Mouse (Mus musculus) CH12.LX (cell line): ENCODE data around the gene Zfp423. TPM values are rescaled to one million over a fixed set of nuclear protein-coding genes. Genes with fewer than 3 reads are reported as not detected.

ENCODE experiments used
- DNase-seq: peaks from one replicate; pipeline ENCODE4 v3.0.0-alpha.2; 2013; ENCODE audit errors: extremely low read depth
- H3K27ac ChIP-seq: 2 replicates; pipeline ENCODE4 v1.5.1; 2012; ENCODE audit warnings: low read depth, mild to moderate bottlenecking, control low read depth, moderate library complexity; ENCODE audit not compliant: insufficient read depth
- H3K27me3 ChIP-seq: replicated peaks from 2 replicates; pipeline ENCODE3; 2012; ENCODE audit warnings: inconsistent platforms
- H3K36me3 ChIP-seq, 2 experiments: replicated peaks in 1 of 2; 2 replicates each; pipeline versions ENCODE3 to v1.6.1; 2012; ENCODE audit warnings: inconsistent platforms in 1 of 2, low read length in 1 of 2, mild to moderate bottlenecking in 1 of 2, mixed read lengths in 1 of 2, moderate library complexity in 1 of 2; ENCODE audit not compliant: control insufficient read depth in 1 of 2, insufficient read depth in 1 of 2
- H3K4me1 ChIP-seq, 2 experiments: 2 replicates each; pipeline ENCODE4 v1.6.1; 2012; ENCODE audit warnings: inconsistent platforms in 1 of 2, moderate library complexity in 1 of 2; ENCODE audit not compliant: insufficient read depth in 2 of 2, control insufficient read depth in 1 of 2
- H3K4me2 ChIP-seq: 2 replicates; pipeline ENCODE4 v1.6.1; 2012; ENCODE audit warnings: low read depth, mild to moderate bottlenecking, control low read depth; ENCODE audit not compliant: poor library complexity, insufficient read depth, severe bottlenecking
- H3K4me3 ChIP-seq, 3 experiments: fragments of 150-350 bp in 1 of 3; sonication (generic) in 1 of 3; replicated peaks in 1 of 3; 2 replicates each; pipeline versions ENCODE3 to v1.5.1; 2011 to 2012; ENCODE audit warnings: low read depth in 2 of 3, low read length in 2 of 3, mild to moderate bottlenecking in 2 of 3, moderate library complexity in 2 of 3, control low read depth in 1 of 3, improper control_type of control experiment in 1 of 3, inconsistent platforms in 1 of 3, mixed read lengths in 1 of 3; ENCODE audit not compliant: poor library complexity in 1 of 3
- H3K79me2 ChIP-seq: replicated peaks from 2 replicates; pipeline ENCODE4 v1.6.1; 2012; ENCODE audit warnings: mild to moderate bottlenecking, moderate library complexity; ENCODE audit not compliant: control insufficient read depth, poor library complexity, insufficient read depth, severe bottlenecking; ENCODE audit errors: extremely low read depth
- H3K9ac ChIP-seq: 2 replicates; pipeline ENCODE4 v1.6.1; 2012; ENCODE audit warnings: low read depth, mild to moderate bottlenecking, control low read depth, moderate library complexity; ENCODE audit not compliant: insufficient read depth
- H3K9me3 ChIP-seq: replicated peaks from 2 replicates; pipeline ENCODE3; 2012; ENCODE audit warnings: low read length, inconsistent platforms, mixed read lengths
- CHD1 ChIP-seq: IDR thresholded peaks from 2 replicates; pipeline ENCODE4 v1.6.1; 2012; ENCODE audit warnings: low read depth, low read length, improper control_type of control experiment, inconsistent platforms
- CTCF ChIP-seq, 2 experiments: IDR thresholded peaks in 1 of 2; conservative IDR thresholded peaks in 1 of 2; 2 replicates each; pipeline ENCODE4 v1.5.1; 2011 to 2012; ENCODE audit warnings: low read depth in 2 of 2, low read length in 2 of 2, improper control_type of control experiment in 1 of 2, inconsistent platforms in 1 of 2, mild to moderate bottlenecking in 1 of 2, moderate library complexity in 1 of 2
- E2F4 ChIP-seq: IDR thresholded peaks from 2 replicates; pipeline ENCODE4 v1.6.1; 2011; ENCODE audit warnings: low read depth, low read length, improper control_type of control experiment; ENCODE audit not compliant: insufficient replicate concordance
- EP300 ChIP-seq: IDR thresholded peaks from 2 replicates; pipeline ENCODE4 v1.6.1; 2011; ENCODE audit warnings: low read length, improper control_type of control experiment
- JUN ChIP-seq: IDR thresholded peaks from 2 replicates; pipeline ENCODE4 v1.6.1; 2011; ENCODE audit warnings: low read depth, mild to moderate bottlenecking, low read length, improper control_type of control experiment, moderate library complexity; ENCODE audit not compliant: insufficient read depth
- JUND ChIP-seq: conservative IDR thresholded peaks from 2 replicates; pipeline ENCODE4 v1.6.1; 2011; ENCODE audit warnings: low read depth, low read length, improper control_type of control experiment
- MAFK ChIP-seq: IDR thresholded peaks from 2 replicates; pipeline ENCODE4 v1.6.1; 2011; ENCODE audit warnings: low read length, improper control_type of control experiment; ENCODE audit not compliant: insufficient replicate concordance
- MAX ChIP-seq: IDR thresholded peaks from 2 replicates; pipeline ENCODE4 v1.6.1; 2011; ENCODE audit warnings: low read length, improper control_type of control experiment
- MXI1 ChIP-seq: IDR thresholded peaks from 2 replicates; pipeline ENCODE4 v1.6.1; 2011; ENCODE audit warnings: mild to moderate bottlenecking, low read depth, low read length, improper control_type of control experiment
- MYC ChIP-seq: IDR thresholded peaks from 2 replicates; pipeline ENCODE4 v1.6.1; 2011; ENCODE audit warnings: low read depth, mild to moderate bottlenecking, improper control_type of control experiment, low read length
- NRF1 ChIP-seq: IDR thresholded peaks from 2 replicates; pipeline ENCODE4 v1.6.1; 2014; ENCODE audit warnings: low read depth, mild to moderate bottlenecking, inconsistent platforms, low read length, improper control_type of control experiment, moderate library complexity
- PAX5 ChIP-seq: IDR thresholded peaks from 2 replicates; pipeline ENCODE4 v1.6.1; 2012; ENCODE audit warnings: low read length, inconsistent platforms, mixed read lengths
- SIN3A ChIP-seq: IDR thresholded peaks from 2 replicates; pipeline ENCODE4 v1.6.1; 2012; ENCODE audit warnings: low read length, improper control_type of control experiment, inconsistent platforms
- UBTF ChIP-seq: IDR thresholded peaks from 2 replicates; pipeline ENCODE4 v1.6.1; 2012; ENCODE audit warnings: low read depth, mild to moderate bottlenecking, inconsistent platforms, low read length, improper control_type of control experiment, moderate library complexity
- USF1 ChIP-seq: IDR thresholded peaks from 2 replicates; pipeline ENCODE4 v1.6.1; 2014; ENCODE audit warnings: low read depth, mild to moderate bottlenecking, inconsistent platforms, low read length, improper control_type of control experiment
- USF2 ChIP-seq: conservative IDR thresholded peaks from 2 replicates; pipeline ENCODE4 v1.6.1; 2011; ENCODE audit warnings: low read depth, low read length, improper control_type of control experiment
- ZKSCAN1 ChIP-seq: IDR thresholded peaks from 2 replicates; pipeline ENCODE4 v1.6.1; 2012; ENCODE audit warnings: low read depth, inconsistent platforms, low read length, improper control_type of control experiment, borderline replicate concordance
- dilution Hi-C: fragments of 300-500 bp; cut with MboI; formaldehyde crosslinking; loops from 2 replicates; pipeline ENCODE4 v1.14.3; 2020; ENCODE audit warnings: low sequenced_read_pairs; ENCODE audit not compliant: extremely low pct_unique_long_range_greater_than_20kb, extremely low pct_ligation_motif_present
- in situ Hi-C: fragments of 300-500 bp; cut with MboI; formaldehyde crosslinking; loops from 3 replicates; pipeline ENCODE4 v1.14.3; 2019; ENCODE audit warnings: low sequenced_read_pairs, low pct_ligation_motif_present, low pct_unique_long_range_greater_than_20kb, mixed read lengths
- polyA plus RNA-seq: library from polyadenylated mRNA; unstranded; fragments of >175 nt; gene quantifications from 2 replicates; pipeline ENCODE4 v1.2.1, GENCODE M21; 2012; ENCODE audit warnings: low read depth; ENCODE audit not compliant: insufficient read length
- total RNA-seq, 2 experiments: library from RNA; depleted of rRNA; stranded (reverse); fragments of 300-350 nt in 1 of 2; fragments of >200 nt in 1 of 2; gene quantifications; 2 replicates each; pipeline ENCODE4 v1.2.3; 2012 to 2014

Zfp423 gene
- total and polyA plus RNA-seq, 3 experiments: 0.25 to 2.7 (median 0.32) TPM

GRCm38 (mm10) chr8:87851871-87852270, 107.5 kb downstream of the Zfp423 start:
- H3K4me1 ChIP-seq: no peaks in the 10 kb centered on the region
- H3K36me3 ChIP-seq: no peaks in the 10 kb centered on the region
- no peaks in the 10 kb centered on the region for H3K79me2 ChIP-seq
- in situ Hi-C loops: no loop called here
- no peak overlapping the region for H3K4me3 ChIP-seq
- no peaks in the 10 kb centered on the region for H3K27me3 ChIP-seq
- no peak for DNase-seq
- no peaks in the 10 kb centered on the region for H3K9me3 ChIP-seq
- H3K27ac ChIP-seq: no peak overlapping the region
- dilution Hi-C loops: no loop called here
- H3K9ac ChIP-seq: no peak overlapping the region
- H3K4me2 ChIP-seq: no peak overlapping the region
- TF ChIP-seq JUN (no peak), MYC (no peak), SIN3A (no peak), UBTF (no peak), MAFK (no peak), USF1 (no peak), PAX5 (no peak), EP300 (no peak), CTCF (conservative IDR thresholded peaks at IDR 0.05 in 1 of 2, IDR thresholded peaks at IDR 0.05 in 1 of 2; ENCODE audit: low read depth in 2 of 2, low read length in 2 of 2) (no peak), CHD1 (no peak), JUND (no peak), E2F4 (no peak), USF2 (no peak)

- Histone ChIP-seq H3K4me1 (no peaks in the 10 kb centered on the region), H3K4me2 (no peak overlapping the region), H3K9ac (no peak overlapping the region), H3K4me3 (no peak overlapping the region), H3K9me3 (no peaks in the 10 kb centered on the region), H3K79me2 (no peaks in the 10 kb centered on the region), H3K36me3 (no peaks in the 10 kb centered on the region), H3K27ac (no peak overlapping the region), H3K27me3 (no peaks in the 10 kb centered on the region)
- no peak for DNase-seq
- TF ChIP-seq NRF1 (no peak), MYC (no peak), EP300 (no peak), MAFK (no peak)
- in situ Hi-C loops: no loop called here
- dilution Hi-C loops: no loop called here
These were observed 108.0 kb downstream of the Zfp423 start for GRCm38 (mm10) chr8:87851380-87851779.

GRCm38 (mm10) chr8:87848836-87849235, 110.6 kb downstream of the Zfp423 start:
- H3K4me1 ChIP-seq: no peaks in the 10 kb centered on the region
- H3K27ac ChIP-seq: no peak overlapping the region
- no peaks in the 10 kb centered on the region for H3K27me3 ChIP-seq
- H3K4me3 ChIP-seq: no peak overlapping the region
- no peaks in the 10 kb centered on the region for H3K9me3 ChIP-seq
- H3K36me3 ChIP-seq: no peaks in the 10 kb centered on the region
- H3K79me2 ChIP-seq: no peaks in the 10 kb centered on the region
- in situ Hi-C loops: no loop called here
- dilution Hi-C loops: no loop called here
- no peak overlapping the region for H3K9ac ChIP-seq
- TF ChIP-seq SIN3A (no peak), MXI1 (no peak), UBTF (no peak), MYC (no peak), MAX (no peak), ZKSCAN1 (no peak), NRF1 (no peak)
- H3K4me2 ChIP-seq: no peak overlapping the region
- DNase-seq: no peak
